Mouse (Mus musculus) cerebellum, adult 11 months (tissue): ENCODE data around the gene Ergic3.

Source experiments
- DNase-seq: peaks from one replicate; pipeline ENCODE4 v3.0.0; 2022

Gene Ergic3

GRCm38 (mm10) chr2:156066126-156066525, 58.3 kb downstream of the Ergic3 start:
- no peak for DNase-seq
